Mouse (Mus musculus): ENCODE results near the gene Vmn1r169. TPM values are rescaled to one million over a fixed set of nuclear protein-coding genes. Genes with fewer than 3 reads are reported as not detected.

Gene Vmn1r169
- polyA plus RNA-seq (2015; fragmentation: Illumina TruSeq; extraction: RNeasy Lipid Tissue Mini Kit (QIAGEN cat#74804); ENCODE audit: insufficient read depth, low read depth, low replicate concordance) = not detected

DNA sequence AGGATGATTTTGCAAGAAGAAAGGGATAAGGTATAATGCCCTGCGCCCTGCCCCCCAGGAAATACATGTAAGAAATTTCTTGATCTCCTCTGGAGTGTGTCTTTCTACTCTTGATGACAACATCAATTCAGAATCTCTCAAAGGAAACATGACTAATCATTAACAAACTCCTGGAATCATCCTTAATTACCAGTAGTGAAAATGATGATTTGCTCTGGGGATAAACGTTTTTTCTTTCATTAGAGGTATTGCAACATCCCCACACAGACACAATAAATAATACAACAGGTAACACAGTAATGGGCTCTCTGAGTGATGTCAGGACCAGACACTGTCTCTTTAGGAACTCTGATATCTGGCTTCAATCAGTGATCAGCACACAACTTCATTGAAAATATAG, at the start of gene Vmn1r169:
Gene Vmn1r169, plus strand, starts transcription at position 301 of the 400 bp plus-strand sequence.

DNA sequence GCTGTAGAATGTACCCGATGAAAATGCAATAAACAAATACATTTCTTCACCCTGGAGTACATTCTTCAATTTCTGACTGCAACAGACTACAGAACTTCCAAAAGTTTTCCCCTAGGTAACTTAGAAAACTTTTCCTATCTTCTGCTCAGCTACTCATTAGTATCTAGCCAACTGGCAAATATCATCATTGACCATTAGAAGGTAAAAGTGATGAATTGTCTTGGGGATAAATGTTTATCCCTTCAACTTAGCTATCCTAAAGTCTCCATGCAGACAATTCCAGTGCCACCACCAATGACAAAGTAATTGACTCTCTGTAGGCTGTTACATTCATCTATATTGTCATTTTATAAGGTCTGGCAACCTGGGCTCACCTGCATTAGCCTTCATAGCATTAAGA, 35.9 kb upstream of the Vmn1r169 start, which contains the start of gene Vmn1r168:
Gene Vmn1r168, plus strand, starts transcription at position 301 of the 400 bp plus-strand sequence.

DNA sequence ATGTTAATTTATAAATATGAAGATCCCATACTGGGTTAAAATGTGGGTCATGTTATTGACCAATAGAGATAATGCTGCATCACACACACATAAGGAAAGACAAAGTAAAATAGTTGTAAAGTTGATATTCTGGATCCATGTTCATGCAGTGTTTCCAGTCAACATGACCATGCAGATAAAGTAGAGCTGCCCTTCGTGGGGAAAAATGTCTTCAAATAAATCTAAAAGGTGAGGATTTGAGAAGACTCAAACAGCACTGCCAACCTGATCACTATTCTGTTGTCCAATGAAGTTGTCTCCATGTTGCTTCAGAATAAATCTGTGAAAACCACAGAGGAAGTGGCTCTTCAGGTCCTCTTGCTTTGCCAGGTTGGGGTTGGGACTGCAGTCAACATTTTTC, 30.5 kb downstream of the Vmn1r169 start, which contains the start of gene Vmn1r170:
Gene Vmn1r170, plus strand, starts transcription at position 301 of the 400 bp plus-strand sequence.

Other genes starting within 250 kb of the Vmn1r169 start
- not detected for gene Nlrp5, start 189.6 kb upstream of the Vmn1r169 start, polyA plus RNA-seq (2015; fragmentation: Illumina TruSeq; extraction: RNeasy Lipid Tissue Mini Kit (QIAGEN cat#74804); ENCODE audit: insufficient read depth, low read depth, low replicate concordance)
- gene Vmn1r167, start 68.3 kb upstream of the Vmn1r169 start, polyA plus RNA-seq (2015; fragmentation: Illumina TruSeq; extraction: RNeasy Lipid Tissue Mini Kit (QIAGEN cat#74804); ENCODE audit: insufficient read depth, low read depth, low replicate concordance) = not detected
- gene Vmn1r168, start 35.8 kb upstream of the Vmn1r169 start, polyA plus RNA-seq (2015; fragmentation: Illumina TruSeq; extraction: RNeasy Lipid Tissue Mini Kit (QIAGEN cat#74804); ENCODE audit: insufficient read depth, low read depth, low replicate concordance) = not detected
- not detected for gene Vmn1r170, start 30.6 kb downstream of the Vmn1r169 start, polyA plus RNA-seq (2015; fragmentation: Illumina TruSeq; extraction: RNeasy Lipid Tissue Mini Kit (QIAGEN cat#74804); ENCODE audit: insufficient read depth, low read depth, low replicate concordance)
- not detected for gene Vmn1r171, start 55.2 kb downstream of the Vmn1r169 start, polyA plus RNA-seq (2015; fragmentation: Illumina TruSeq; extraction: RNeasy Lipid Tissue Mini Kit (QIAGEN cat#74804); ENCODE audit: insufficient read depth, low read depth, low replicate concordance)
- gene Vmn1r172, start 82.8 kb downstream of the Vmn1r169 start, polyA plus RNA-seq (2015; fragmentation: Illumina TruSeq; extraction: RNeasy Lipid Tissue Mini Kit (QIAGEN cat#74804); ENCODE audit: insufficient read depth, low read depth, low replicate concordance) = not detected
- not detected for gene Vmn1r173, start 125.2 kb downstream of the Vmn1r169 start, polyA plus RNA-seq (2015; fragmentation: Illumina TruSeq; extraction: RNeasy Lipid Tissue Mini Kit (QIAGEN cat#74804); ENCODE audit: insufficient read depth, low read depth, low replicate concordance)
- gene Vmn1r174, start 176.7 kb downstream of the Vmn1r169 start, polyA plus RNA-seq (2015; fragmentation: Illumina TruSeq; extraction: RNeasy Lipid Tissue Mini Kit (QIAGEN cat#74804); ENCODE audit: insufficient read depth, low read depth, low replicate concordance) = not detected
- gene Vmn1r175, start 235.1 kb downstream of the Vmn1r169 start, polyA plus RNA-seq (2015; fragmentation: Illumina TruSeq; extraction: RNeasy Lipid Tissue Mini Kit (QIAGEN cat#74804); ENCODE audit: insufficient read depth, low read depth, low replicate concordance) = not detected